Mouse (Mus musculus): ENCODE measurements at regions not wholly inside any gene's neighbourhood (a gene's known extent, or its start where the extent isn't known, plus 50 kb on each side); places are given as distances from the start of the nearest gene placed in this dataset.

DNA sequence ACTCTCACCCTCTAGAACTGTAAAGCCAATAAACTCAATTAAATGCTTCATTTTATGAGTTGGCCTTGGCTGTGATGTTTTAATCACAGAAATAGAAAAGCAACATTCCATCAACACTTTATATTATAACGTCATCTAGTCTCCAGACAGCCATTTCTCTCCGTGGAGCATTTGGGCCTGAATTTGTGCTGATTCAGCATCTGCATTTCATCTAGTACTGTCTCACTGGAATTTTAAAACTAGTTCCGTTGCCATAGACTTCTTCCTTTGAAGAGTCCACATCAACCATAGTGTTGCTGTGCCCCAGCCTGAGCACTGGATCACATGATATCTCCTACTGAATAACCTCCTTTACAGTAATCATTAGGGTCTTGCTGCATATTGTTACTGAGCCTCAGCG lies 179.7 kb upstream of the Cntnap4 start:
- no peaks in the 10 kb centered on the region for H3K27me3 ChIP-seq (ENCODE audit: insufficient read depth, low read length)
- no peak for ATAC-seq
- TF ChIP-seq CTCF (IDR thresholded peaks at IDR 0.05; ENCODE audit: low read depth) (no peak), EP300 (IDR thresholded peaks at IDR 0.05; ENCODE audit: low read depth) (no peak)
- no peak overlapping the region for H3K4me2 ChIP-seq (ENCODE audit: low read depth, low read length)
- no peaks in the 10 kb centered on the region for H3K4me1 ChIP-seq (ENCODE audit: insufficient read depth)
- H3K27ac ChIP-seq (ENCODE audit: low read depth): no peak overlapping the region
- no peak overlapping the region for H3K9ac ChIP-seq (replicated peaks)
- no peak for DNase-seq
- peaks cover 7% of the 10 kb centered on the region for H3K9me3 ChIP-seq (ENCODE audit: low read length)
- H3K36me3 ChIP-seq (replicated peaks; ENCODE audit: insufficient read depth, low read length): no peaks in the 10 kb centered on the region
- no peak overlapping the region for H3K4me3 ChIP-seq (ENCODE audit: low read depth, low read length)
- 77% methylated on average over 4 of the region's 4 CpGs for WGBS (ENCODE audit: insufficient replicate concordance)

DNA sequence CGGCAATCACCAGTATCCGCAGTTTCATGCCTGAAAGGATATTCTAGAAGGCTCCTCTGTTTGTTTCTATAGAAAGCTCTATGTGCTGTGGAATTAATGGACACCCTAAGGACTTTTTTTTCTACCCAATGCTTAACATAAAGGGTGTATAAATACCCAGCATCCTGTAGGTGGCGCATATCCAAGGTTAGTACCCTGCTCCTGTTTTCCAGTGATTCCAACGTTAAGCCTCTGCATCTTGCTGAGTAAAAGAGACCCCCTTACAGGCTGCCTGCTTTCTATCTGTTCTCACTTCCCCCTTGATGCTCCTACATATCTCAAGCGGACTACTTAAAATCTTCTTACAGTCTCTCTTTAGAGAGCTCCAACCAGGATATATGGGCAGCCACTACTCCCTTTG lies 221.5 kb upstream of the Cntnap4 start:
- ATAC-seq: no peak
- DNase-seq: no peak
- 27% methylated on average over 5 of the region's 5 CpGs for WGBS (ENCODE audit: insufficient replicate concordance)
- H3K9ac ChIP-seq (replicated peaks): no peak overlapping the region
- H3K27me3 ChIP-seq (ENCODE audit: insufficient read depth, low read length): no peaks in the 10 kb centered on the region
- H3K27ac ChIP-seq (ENCODE audit: low read depth): no peak overlapping the region
- TF ChIP-seq EP300 (IDR thresholded peaks at IDR 0.05; ENCODE audit: low read depth) (no peak), CTCF (IDR thresholded peaks at IDR 0.05; ENCODE audit: low read depth) (no peak)
- H3K36me3 ChIP-seq (replicated peaks; ENCODE audit: insufficient read depth, low read length): no peaks in the 10 kb centered on the region
- no peaks in the 10 kb centered on the region; the same call in 1 of the 2 replicates for H3K9me3 ChIP-seq (ENCODE audit: low read length)
- no peaks in the 10 kb centered on the region for H3K4me1 ChIP-seq (ENCODE audit: insufficient read depth)
- no peak overlapping the region for H3K4me2 ChIP-seq (ENCODE audit: low read depth, low read length)
- no peak overlapping the region for H3K4me3 ChIP-seq (ENCODE audit: low read depth, low read length)

DNA sequence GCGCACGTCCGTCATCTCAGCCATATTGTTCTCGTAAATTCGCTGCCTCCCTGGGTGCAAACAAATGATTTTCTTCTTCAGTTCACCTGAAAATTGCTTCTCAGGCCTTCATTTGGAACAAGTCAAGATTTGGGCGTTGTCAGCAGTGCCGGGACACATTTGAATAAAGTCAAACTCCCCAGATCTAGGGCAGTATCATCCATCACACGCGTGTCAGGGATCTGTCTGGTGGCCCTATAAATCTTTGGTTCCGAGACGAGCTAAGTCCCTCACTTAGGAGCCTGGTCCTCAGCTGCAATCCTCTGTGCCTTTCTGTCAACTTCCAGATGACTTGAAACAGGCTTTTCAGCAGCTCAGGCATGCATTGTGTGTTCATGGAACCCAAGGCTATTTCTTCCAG lies 236.7 kb upstream of the Cntnap4 start:
- 73% methylated on average over 11 of the region's 11 CpGs for WGBS (ENCODE audit: insufficient replicate concordance)
- TF ChIP-seq CTCF (IDR thresholded peaks at IDR 0.05; ENCODE audit: low read depth) (no peak), EP300 (IDR thresholded peaks at IDR 0.05; ENCODE audit: low read depth) (no peak)
- H3K9me3 ChIP-seq (ENCODE audit: low read length): no peaks in the 10 kb centered on the region
- H3K27ac ChIP-seq (ENCODE audit: low read depth): no peak overlapping the region
- H3K27me3 ChIP-seq (ENCODE audit: insufficient read depth, low read length): no peaks in the 10 kb centered on the region
- no peak overlapping the region for H3K4me2 ChIP-seq (ENCODE audit: low read depth, low read length)
- ATAC-seq: no peak
- no peak overlapping the region for H3K4me3 ChIP-seq (ENCODE audit: low read depth, low read length)
- no peaks in the 10 kb centered on the region for H3K36me3 ChIP-seq (replicated peaks; ENCODE audit: insufficient read depth, low read length)
- no peak overlapping the region for H3K9ac ChIP-seq (replicated peaks)
- H3K4me1 ChIP-seq (ENCODE audit: insufficient read depth): no peaks in the 10 kb centered on the region
- DNase-seq: no peak

DNA sequence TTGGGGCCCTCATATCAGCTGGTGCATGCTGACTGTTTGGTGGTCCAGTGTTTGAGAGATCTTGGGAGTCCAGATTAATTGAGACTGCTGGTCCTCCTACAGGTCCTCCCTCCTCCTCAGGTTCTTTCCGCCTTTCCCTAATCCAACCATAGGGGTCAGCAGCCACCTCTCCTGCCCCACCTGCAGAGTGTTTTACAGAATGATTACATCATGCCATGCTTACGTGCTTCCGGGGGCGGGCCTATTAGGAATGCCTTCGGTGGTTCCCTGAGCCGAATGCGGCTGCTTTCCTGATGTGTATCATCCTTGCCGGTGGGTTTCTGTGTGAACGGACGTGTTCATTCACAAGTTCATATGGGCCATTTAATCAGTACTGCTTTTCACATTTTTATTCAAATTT lies 237.8 kb upstream of the Cntnap4 start:
- Histone ChIP-seq H3K27ac (ENCODE audit: low read depth) (no peak overlapping the region), H3K36me3 (replicated peaks; ENCODE audit: insufficient read depth, low read length) (no peaks in the 10 kb centered on the region), H3K9ac (replicated peaks) (no peak overlapping the region), H3K27me3 (ENCODE audit: insufficient read depth, low read length) (no peaks in the 10 kb centered on the region), H3K4me3 (ENCODE audit: low read depth, low read length) (no peak overlapping the region), H3K4me1 (ENCODE audit: insufficient read depth) (no peaks in the 10 kb centered on the region), H3K4me2 (ENCODE audit: low read depth, low read length) (no peak overlapping the region), H3K9me3 (ENCODE audit: low read length) (no peaks in the 10 kb centered on the region)
- ATAC-seq: no peak
- WGBS (ENCODE audit: insufficient replicate concordance): 79% methylated on average over 10 of the region's 10 CpGs
- DNase-seq: no peak
- no peak for TF ChIP-seq CTCF (IDR thresholded peaks at IDR 0.05; ENCODE audit: low read depth)
- TF ChIP-seq EP300 (IDR thresholded peaks at IDR 0.05; ENCODE audit: low read depth): no peak

DNA sequence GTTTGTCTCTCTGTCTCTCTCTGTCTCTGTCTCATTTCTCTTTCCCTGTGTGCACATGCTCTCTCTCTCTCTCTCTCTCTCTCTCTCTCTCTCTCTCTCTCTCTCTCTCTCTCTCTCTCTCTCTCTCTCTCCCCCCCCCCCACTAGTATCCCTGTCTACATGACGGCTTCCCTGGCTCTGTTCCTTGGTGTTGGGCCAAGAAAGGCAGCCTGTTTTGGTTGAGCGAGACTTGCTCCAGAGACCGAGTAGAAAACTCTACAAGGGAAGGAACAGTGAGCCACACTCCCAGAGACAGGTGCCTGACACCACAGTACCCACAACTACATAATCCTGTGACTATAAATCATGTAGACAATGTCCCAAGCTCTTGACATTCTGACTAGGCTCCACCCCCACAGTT lies 260.0 kb upstream of the Cntnap4 start:
- no peak overlapping the region for H3K4me3 ChIP-seq (ENCODE audit: low read depth, low read length)
- H3K4me1 ChIP-seq (ENCODE audit: insufficient read depth): no peaks in the 10 kb centered on the region
- no peaks in the 10 kb centered on the region for H3K27me3 ChIP-seq (ENCODE audit: insufficient read depth, low read length)
- no peak overlapping the region for H3K27ac ChIP-seq (ENCODE audit: low read depth)
- ATAC-seq: no peak
- TF ChIP-seq EP300 (IDR thresholded peaks at IDR 0.05; ENCODE audit: low read depth) (no peak), CTCF (IDR thresholded peaks at IDR 0.05; ENCODE audit: low read depth) (no peak)
- no peaks in the 10 kb centered on the region for H3K36me3 ChIP-seq (replicated peaks; ENCODE audit: insufficient read depth, low read length)
- WGBS (ENCODE audit: insufficient replicate concordance): 55% methylated on average over 3 of the region's 3 CpGs
- no peak overlapping the region for H3K4me2 ChIP-seq (ENCODE audit: low read depth, low read length)
- DNase-seq: no peak
- no peak overlapping the region for H3K9ac ChIP-seq (replicated peaks)
- H3K9me3 ChIP-seq (ENCODE audit: low read length): no peaks in the 10 kb centered on the region

DNA sequence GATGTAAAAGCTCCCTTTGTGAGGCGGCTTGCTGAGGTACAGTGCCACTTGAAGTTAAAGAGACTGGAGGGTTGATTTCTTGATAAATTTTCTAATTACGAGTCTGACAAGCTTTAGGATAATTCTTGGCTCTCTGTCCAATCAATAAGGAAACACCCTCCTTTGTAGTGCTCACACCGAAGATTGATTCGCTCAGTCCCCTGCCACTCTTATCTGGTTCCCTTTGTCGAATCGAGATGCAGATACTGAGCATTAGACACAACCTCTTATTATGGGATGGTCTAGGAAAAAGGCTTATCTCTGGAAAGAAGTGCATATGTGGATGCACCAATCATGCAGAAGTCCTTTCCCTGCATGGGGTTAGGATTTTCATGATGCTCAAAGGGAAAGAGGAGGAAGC lies 261.5 kb upstream of the Cntnap4 start:
- 78% methylated on average over 6 of the region's 6 CpGs for WGBS (ENCODE audit: insufficient replicate concordance)

DNA sequence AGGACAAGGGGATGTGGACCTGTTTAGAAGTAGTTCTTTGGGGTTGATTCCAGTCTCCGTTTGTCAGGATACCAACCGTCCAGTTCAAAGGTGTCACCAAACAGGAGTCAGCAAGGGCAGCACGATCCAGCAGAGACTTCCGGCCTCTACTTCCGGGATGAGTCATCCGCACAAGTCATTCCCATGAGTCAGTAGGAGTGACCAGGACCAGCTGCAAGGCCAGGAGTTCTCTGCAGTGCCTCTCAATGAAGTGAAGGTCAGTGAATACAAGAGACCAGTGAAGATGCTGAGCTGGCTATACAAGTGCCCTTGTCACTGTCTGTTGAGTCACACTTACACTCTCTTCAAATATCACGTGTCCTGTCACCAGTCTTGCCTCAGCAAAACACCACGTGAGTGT lies 272.8 kb upstream of the Cntnap4 start:
- H3K9me3 ChIP-seq (ENCODE audit: low read length): no peaks in the 10 kb centered on the region; the same call in 1 of the 2 replicates
- 46% methylated on average over 8 of the region's 8 CpGs for WGBS (ENCODE audit: insufficient replicate concordance)
- ATAC-seq: no peak

More for the DNA sequence above, 261.5 kb upstream of the Cntnap4 start:
- no peak for DNase-seq
- Histone ChIP-seq H3K9ac (replicated peaks) (no peak overlapping the region), H3K9me3 (ENCODE audit: low read length) (no peaks in the 10 kb centered on the region), H3K36me3 (replicated peaks; ENCODE audit: insufficient read depth, low read length) (no peaks in the 10 kb centered on the region), H3K4me3 (ENCODE audit: low read depth, low read length) (no peak overlapping the region), H3K4me1 (ENCODE audit: insufficient read depth) (no peaks in the 10 kb centered on the region), H3K4me2 (ENCODE audit: low read depth, low read length) (no peak overlapping the region), H3K27ac (ENCODE audit: low read depth) (no peak overlapping the region), H3K27me3 (ENCODE audit: insufficient read depth, low read length) (no peaks in the 10 kb centered on the region)
- no peak for TF ChIP-seq CTCF (IDR thresholded peaks at IDR 0.05; ENCODE audit: low read depth)
- no peak for TF ChIP-seq EP300 (IDR thresholded peaks at IDR 0.05; ENCODE audit: low read depth)
- ATAC-seq: no peak

More for the DNA sequence above, 272.8 kb upstream of the Cntnap4 start:
- no peaks in the 10 kb centered on the region for H3K36me3 ChIP-seq (replicated peaks; ENCODE audit: insufficient read depth, low read length)
- H3K9ac ChIP-seq (replicated peaks): no peak overlapping the region
- no peak overlapping the region for H3K4me2 ChIP-seq (ENCODE audit: low read depth, low read length)
- DNase-seq: no peak
- H3K27ac ChIP-seq (ENCODE audit: low read depth): no peak overlapping the region
- H3K27me3 ChIP-seq (ENCODE audit: insufficient read depth, low read length): no peaks in the 10 kb centered on the region
- H3K4me1 ChIP-seq (ENCODE audit: insufficient read depth): no peaks in the 10 kb centered on the region
- H3K4me3 ChIP-seq (ENCODE audit: low read depth, low read length): no peak overlapping the region
- TF ChIP-seq CTCF (IDR thresholded peaks at IDR 0.05; ENCODE audit: low read depth): no peak
- no peak for TF ChIP-seq EP300 (IDR thresholded peaks at IDR 0.05; ENCODE audit: low read depth)
